Mouse (Mus musculus): Measurements from ENCODE around the gene Gm20521. TPM values are rescaled to one million over a fixed set of nuclear protein-coding genes. Genes with fewer than 3 reads are reported as not detected.

The Gm20521 gene
- polyA plus RNA-seq, 1 experiment from 2014 or later = not detected

- ATAC-seq (ENCODE audit: low FRiP score) (peak; percentile 63), DNase-seq (ENCODE audit: low spot score) (peak; percentile 76)
- peaks cover 7% of the 10 kb centered on the region for H3K4me1 ChIP-seq (replicated peaks; ENCODE audit: control insufficient read depth, insufficient read depth, low read length)
- H3K9me3 ChIP-seq (ENCODE audit: control insufficient read depth, low read length) = peaks cover 6% of the 10 kb centered on the region; the same call in 1 of the 2 replicates
- WGBS = under 1% methylated on average over 57 of the region's 57 CpGs
- peak within 1 kb of the TSS; percentile 93 for H3K4me2 ChIP-seq (replicated peaks; ENCODE audit: low read depth, low read length)
- peak within 1 kb of the TSS; percentile 86 for H3K9ac ChIP-seq (ENCODE audit: low read depth, low read length)
- H3K36me3 ChIP-seq (ENCODE audit: control insufficient read depth, insufficient read depth, low read length) = peaks cover 8% of the 10 kb centered on the region
- H3K27me3 ChIP-seq (ENCODE audit: control insufficient read depth, insufficient read depth, low read length) = no peaks in the 10 kb centered on the region
- peak within 1 kb of the TSS; percentile 53 for H3K4me3 ChIP-seq (ENCODE audit: low read depth, low read length)
- peak within 1 kb of the TSS; percentile 96 for H3K27ac ChIP-seq (ENCODE audit: low read depth, low read length)
These were observed 42.4 kb downstream of the Gm20521 start, which contains the start of gene Efs for GRCm38 (mm10) chr14:54925349-54926342. Gene Efs (minus strand): TSS chr14:54926126.

GRCm38 (mm10) chr14:54926401-54927158 lies 43.3 kb downstream of the Gm20521 start:
- Histone ChIP-seq H3K4me2 (replicated peaks; ENCODE audit: low read depth, low read length) (peak overlapping the region; percentile 93), H3K36me3 (ENCODE audit: control insufficient read depth, insufficient read depth, low read length) (0 out of 2 replicates have a peak, but pooled peaks cover 3% of the 10 kb centered on the region), H3K9me3 (ENCODE audit: control insufficient read depth, low read length) (no peaks in the 10 kb centered on the region), H3K27me3 (ENCODE audit: control insufficient read depth, insufficient read depth, low read length) (no peaks in the 10 kb centered on the region), H3K9ac (ENCODE audit: low read depth, low read length) (peak overlapping the region; percentile 86), H3K4me3 (ENCODE audit: low read depth, low read length) (peak overlapping the region; percentile 53), H3K4me1 (replicated peaks; ENCODE audit: control insufficient read depth, insufficient read depth, low read length) (peaks cover 7% of the 10 kb centered on the region), H3K27ac (ENCODE audit: low read depth, low read length) (peak overlapping the region; percentile 96)
- ATAC-seq (ENCODE audit: low FRiP score) (peak; percentile 79), DNase-seq (ENCODE audit: low spot score) (peak; percentile 86)
- under 1% methylated on average over 39 of the region's 58 CpGs for WGBS

DNA sequence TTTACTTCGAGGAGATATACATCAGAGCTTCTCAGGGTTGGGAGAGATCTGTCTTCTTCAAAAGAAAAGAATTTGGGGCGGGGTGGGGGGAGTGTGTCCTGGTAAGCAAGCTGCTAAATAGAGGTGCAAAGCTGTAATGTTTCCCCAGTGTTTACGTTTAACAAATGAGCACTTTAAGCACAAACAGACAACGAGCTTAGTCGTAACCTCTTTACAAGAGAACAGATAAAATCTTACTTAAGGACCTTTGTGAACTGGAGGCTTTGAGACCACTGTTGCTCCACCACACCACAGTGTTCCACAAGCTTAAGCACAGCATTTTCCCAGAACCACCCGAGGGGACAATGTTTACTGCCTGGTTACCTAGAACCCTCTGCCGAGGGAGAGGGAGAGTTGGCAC lies 44.1 kb downstream of the Gm20521 start:
- peak overlapping the region; percentile 96 for H3K27ac ChIP-seq (ENCODE audit: low read depth, low read length)
- ATAC-seq (ENCODE audit: low FRiP score) = no peak
- peak overlapping the region; percentile 53 for H3K4me3 ChIP-seq (ENCODE audit: low read depth, low read length)
- no peaks in the 10 kb centered on the region for H3K27me3 ChIP-seq (ENCODE audit: control insufficient read depth, insufficient read depth, low read length)
- DNase-seq (ENCODE audit: low spot score) = no peak
- peak overlapping the region; percentile 93 for H3K4me2 ChIP-seq (replicated peaks; ENCODE audit: low read depth, low read length)
- H3K4me1 ChIP-seq (replicated peaks; ENCODE audit: control insufficient read depth, insufficient read depth, low read length) = peaks cover 7% of the 10 kb centered on the region
- 21% methylated on average over 7 of the region's 7 CpGs for WGBS
- H3K9me3 ChIP-seq (ENCODE audit: control insufficient read depth, low read length) = no peaks in the 10 kb centered on the region
- no peaks in the 10 kb centered on the region for H3K36me3 ChIP-seq (ENCODE audit: control insufficient read depth, insufficient read depth, low read length)
- peak overlapping the region; percentile 86 for H3K9ac ChIP-seq (ENCODE audit: low read depth, low read length)

- Histone ChIP-seq H3K4me2 (replicated peaks; ENCODE audit: low read depth, low read length) (no peak overlapping the region), H3K36me3 (ENCODE audit: control insufficient read depth, insufficient read depth, low read length) (no peaks in the 10 kb centered on the region), H3K4me1 (replicated peaks; ENCODE audit: control insufficient read depth, insufficient read depth, low read length) (peaks cover 10% of the 10 kb centered on the region), H3K9ac (ENCODE audit: low read depth, low read length) (no peak overlapping the region), H3K9me3 (ENCODE audit: control insufficient read depth, low read length) (no peaks in the 10 kb centered on the region), H3K27ac (ENCODE audit: low read depth, low read length) (no peak overlapping the region), H3K27me3 (ENCODE audit: control insufficient read depth, insufficient read depth, low read length) (no peaks in the 10 kb centered on the region), H3K4me3 (ENCODE audit: low read depth, low read length) (no peak overlapping the region)
- WGBS = 81% methylated on average over 5 of the region's 5 CpGs
- ATAC-seq (ENCODE audit: low FRiP score) (no peak), DNase-seq (ENCODE audit: low spot score) (no peak)
These were observed 46.6 kb downstream of the Gm20521 start for GRCm38 (mm10) chr14:54929801-54930200.

DNA sequence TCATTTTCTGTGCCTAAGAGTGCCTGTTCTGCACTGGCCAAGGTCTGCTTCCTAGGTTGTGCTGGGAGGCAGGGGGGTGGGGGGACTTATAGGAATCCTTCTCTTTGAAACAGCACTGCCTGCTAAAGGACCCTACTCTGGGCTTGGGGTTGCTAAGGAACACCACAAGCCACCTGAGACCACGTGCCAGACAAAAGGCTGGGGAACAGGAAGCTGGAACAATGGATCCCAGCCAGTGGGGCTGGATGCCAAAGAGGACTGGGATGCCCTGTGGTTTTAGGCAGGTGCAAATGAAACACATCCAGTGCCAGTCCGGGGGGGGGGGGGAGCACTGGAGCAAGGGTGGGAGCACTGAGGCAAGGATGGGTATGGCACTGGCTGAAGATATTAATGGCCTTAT lies 47.2 kb downstream of the Gm20521 start:
- ATAC-seq (ENCODE audit: low FRiP score) = no peak

DNA sequence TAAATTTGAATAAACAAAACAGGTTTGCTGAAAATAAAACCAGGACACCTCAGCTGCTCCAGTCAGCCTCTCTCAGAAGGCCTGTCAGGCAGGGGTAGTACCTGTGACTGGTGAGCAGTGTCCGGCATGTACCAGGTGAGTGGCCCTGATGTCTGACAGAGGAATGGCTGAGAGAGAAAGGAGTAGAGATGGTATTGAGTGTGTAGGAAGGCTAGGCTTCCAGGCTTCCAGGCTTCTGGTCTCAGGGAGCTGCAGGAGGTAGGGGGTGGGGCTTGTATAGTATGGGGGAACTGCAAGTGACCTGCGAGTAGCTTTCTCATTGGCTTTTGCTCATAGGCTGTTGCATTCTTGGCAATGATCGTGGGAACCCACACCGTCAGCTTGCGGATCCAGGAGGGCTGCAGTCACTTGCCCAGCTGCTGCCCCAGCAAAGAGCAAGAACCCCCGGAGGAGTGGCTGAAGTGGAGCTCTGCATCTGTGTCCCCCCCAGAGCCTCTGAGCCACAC lies 49.5 kb downstream of the Gm20521 start, which contains the start of gene Il25:
Il25 (plus strand) TSS at position 51 of the 506 bp plus-strand sequence.
- ATAC-seq (ENCODE audit: low FRiP score) (0 out of 2 replicates have a peak, but pooled peaks have one; percentile 15), DNase-seq (ENCODE audit: low spot score) (no peak)
- H3K9me3 ChIP-seq (ENCODE audit: control insufficient read depth, low read length) = no peaks in the 10 kb centered on the region
- H3K4me1 ChIP-seq (replicated peaks; ENCODE audit: control insufficient read depth, insufficient read depth, low read length) = peaks cover 5% of the 10 kb centered on the region; the same call in 1 of the 2 replicates
- no peaks in the 10 kb centered on the region for H3K27me3 ChIP-seq (ENCODE audit: control insufficient read depth, insufficient read depth, low read length)
- H3K9ac ChIP-seq (ENCODE audit: low read depth, low read length) = no peak within 1 kb of the TSS
- H3K4me3 ChIP-seq (ENCODE audit: low read depth, low read length) = no peak within 1 kb of the TSS
- H3K36me3 ChIP-seq (ENCODE audit: control insufficient read depth, insufficient read depth, low read length) = no peaks in the 10 kb centered on the region
- no peak within 1 kb of the TSS for H3K4me2 ChIP-seq (replicated peaks; ENCODE audit: low read depth, low read length)
- H3K27ac ChIP-seq (ENCODE audit: low read depth, low read length) = no peak within 1 kb of the TSS
- WGBS = 28% methylated on average over 6 of the region's 6 CpGs

More for the DNA sequence above, 47.2 kb downstream of the Gm20521 start:
- Histone ChIP-seq H3K4me1 (replicated peaks; ENCODE audit: control insufficient read depth, insufficient read depth, low read length) (peaks cover 9% of the 10 kb centered on the region), H3K4me2 (replicated peaks; ENCODE audit: low read depth, low read length) (no peak overlapping the region), H3K27ac (ENCODE audit: low read depth, low read length) (no peak overlapping the region), H3K9ac (ENCODE audit: low read depth, low read length) (no peak overlapping the region), H3K9me3 (ENCODE audit: control insufficient read depth, low read length) (no peaks in the 10 kb centered on the region), H3K27me3 (ENCODE audit: control insufficient read depth, insufficient read depth, low read length) (no peaks in the 10 kb centered on the region), H3K36me3 (ENCODE audit: control insufficient read depth, insufficient read depth, low read length) (no peaks in the 10 kb centered on the region), H3K4me3 (ENCODE audit: low read depth, low read length) (no peak overlapping the region)
- DNase-seq (ENCODE audit: low spot score) = no peak
- WGBS = 13% methylated on average over 2 of the region's 2 CpGs

- Histone ChIP-seq H3K9ac (ENCODE audit: low read depth, low read length) (no peak within 1 kb of the TSS), H3K4me1 (replicated peaks; ENCODE audit: control insufficient read depth, insufficient read depth, low read length) (peaks cover 5% of the 10 kb centered on the region; the same call in 1 of the 2 replicates), H3K4me3 (ENCODE audit: low read depth, low read length) (no peak within 1 kb of the TSS), H3K36me3 (ENCODE audit: control insufficient read depth, insufficient read depth, low read length) (no peaks in the 10 kb centered on the region), H3K27ac (ENCODE audit: low read depth, low read length) (no peak within 1 kb of the TSS), H3K9me3 (ENCODE audit: control insufficient read depth, low read length) (no peaks in the 10 kb centered on the region), H3K4me2 (replicated peaks; ENCODE audit: low read depth, low read length) (no peak within 1 kb of the TSS), H3K27me3 (ENCODE audit: control insufficient read depth, insufficient read depth, low read length) (no peaks in the 10 kb centered on the region)
- DNase-seq (ENCODE audit: low spot score) (peak; percentile 16), ATAC-seq (ENCODE audit: low FRiP score) (0 out of 2 replicates have a peak, but pooled peaks have one; percentile 38)
- 34% methylated on average over 8 of the region's 8 CpGs for WGBS
These were observed 52.9 kb downstream of the Gm20521 start, which contains the start of gene Cmtm5 for GRCm38 (mm10) chr14:54935904-54936830. Gene Cmtm5 (plus strand): TSS chr14:54936261.
